Mouse (Mus musculus): Measurements from ENCODE around the gene Tbx19. TPM values are rescaled to one million over a fixed set of nuclear protein-coding genes. Genes with fewer than 3 reads are reported as not detected.

Gene Tbx19
- polyA plus RNA-seq, 1 experiment from 2014 or later: not detected

DNA sequence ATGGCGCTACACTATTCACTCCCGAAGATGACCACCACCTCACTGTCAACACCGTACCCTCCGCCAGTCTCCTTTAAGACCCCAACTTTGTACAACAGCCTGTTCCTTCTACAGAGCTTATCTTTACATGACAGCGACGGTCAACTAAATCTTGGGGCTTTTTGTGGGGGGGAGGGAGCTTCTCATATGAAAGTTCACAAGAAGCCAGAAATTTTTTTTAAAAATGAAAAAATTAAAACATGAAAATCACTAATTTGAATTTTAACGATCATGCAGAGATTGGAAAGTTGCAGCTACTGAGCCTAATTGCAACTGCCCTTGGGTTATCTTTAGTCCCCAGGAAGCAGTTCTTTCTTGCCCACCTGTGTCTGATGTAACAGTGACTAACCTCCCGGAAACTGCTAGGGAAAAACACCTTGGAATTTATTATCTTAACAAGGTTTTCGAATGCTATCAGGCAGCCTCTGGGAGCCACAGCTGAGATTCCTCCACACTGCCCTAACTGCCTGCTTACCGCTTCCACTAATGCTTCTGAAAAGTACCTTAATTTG is 32.2 kb upstream of the Tbx19 start:
- no peaks in the 10 kb centered on the region for H3K9me3 ChIP-seq
- H3K4me1 ChIP-seq (replicated peaks): peaks cover 25% of the 10 kb centered on the region
- DNase-seq (ENCODE audit: low spot score): no peak
- H3K27me3 ChIP-seq (ENCODE audit: insufficient read depth, poor library complexity, severe bottlenecking): peaks cover 20% of the 10 kb centered on the region
- H3K4me3 ChIP-seq: peak overlapping the region; percentile 89; the same call in 1 of the 2 replicates
- H3K27ac ChIP-seq: no peak overlapping the region
- no peaks in the 10 kb centered on the region for H3K36me3 ChIP-seq
- 79% methylated on average over 10 of the region's 10 CpGs for WGBS

DNA sequence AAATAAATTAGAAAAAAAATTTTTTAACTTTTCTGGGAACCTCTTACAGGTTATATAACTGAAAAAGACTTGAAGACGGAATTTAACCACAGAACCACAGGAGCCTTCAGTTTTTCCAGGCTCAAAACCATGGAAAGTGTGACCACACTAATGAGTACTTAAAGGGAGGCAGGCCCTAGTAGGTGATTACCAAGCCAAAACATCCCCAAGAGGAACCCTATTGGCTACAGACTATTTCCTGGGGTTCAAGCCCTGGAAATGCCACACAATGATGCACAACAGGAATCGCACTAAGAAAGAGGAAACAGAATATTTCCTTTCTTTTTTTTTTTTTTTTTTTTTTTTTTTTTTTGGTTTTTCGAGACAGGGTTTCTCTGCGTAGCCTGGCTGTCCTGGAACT is 31.5 kb upstream of the Tbx19 start:
- Histone ChIP-seq H3K4me3 (no peak overlapping the region), H3K27ac (no peak overlapping the region), H3K27me3 (ENCODE audit: insufficient read depth, poor library complexity, severe bottlenecking) (peaks cover 20% of the 10 kb centered on the region), H3K9me3 (no peaks in the 10 kb centered on the region), H3K36me3 (no peaks in the 10 kb centered on the region), H3K4me1 (replicated peaks) (peaks cover 30% of the 10 kb centered on the region)
- DNase-seq (ENCODE audit: low spot score): no peak
- 81% methylated on average over 4 of the region's 4 CpGs for WGBS

DNA sequence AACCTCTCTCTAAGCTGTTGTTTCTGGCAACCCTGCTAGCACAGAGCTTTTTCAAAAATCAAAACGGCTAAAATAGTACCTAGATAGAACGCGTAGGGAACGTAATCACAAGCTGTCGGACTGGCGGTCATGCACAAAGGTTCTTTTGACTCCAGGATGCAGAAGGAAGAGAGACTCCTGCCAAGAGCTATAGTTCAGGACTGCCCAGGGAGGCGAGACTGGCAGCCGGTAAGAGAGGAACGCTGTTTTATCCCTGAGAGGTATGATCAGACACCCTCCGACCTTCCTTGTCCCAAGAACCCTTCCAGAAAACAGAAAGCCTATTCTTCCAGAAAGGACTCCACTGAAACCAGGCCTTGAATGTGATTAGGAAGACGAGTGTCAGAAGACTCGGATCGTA is 31.0 kb upstream of the Tbx19 start:
- WGBS: 63% methylated on average over 13 of the region's 13 CpGs
- no peaks in the 10 kb centered on the region for H3K36me3 ChIP-seq
- no peak for DNase-seq (ENCODE audit: low spot score)
- H3K4me1 ChIP-seq (replicated peaks): peaks cover 35% of the 10 kb centered on the region
- no peak overlapping the region for H3K27ac ChIP-seq
- H3K4me3 ChIP-seq: no peak overlapping the region
- peaks cover 20% of the 10 kb centered on the region for H3K27me3 ChIP-seq (ENCODE audit: insufficient read depth, poor library complexity, severe bottlenecking)
- H3K9me3 ChIP-seq: no peaks in the 10 kb centered on the region

DNA sequence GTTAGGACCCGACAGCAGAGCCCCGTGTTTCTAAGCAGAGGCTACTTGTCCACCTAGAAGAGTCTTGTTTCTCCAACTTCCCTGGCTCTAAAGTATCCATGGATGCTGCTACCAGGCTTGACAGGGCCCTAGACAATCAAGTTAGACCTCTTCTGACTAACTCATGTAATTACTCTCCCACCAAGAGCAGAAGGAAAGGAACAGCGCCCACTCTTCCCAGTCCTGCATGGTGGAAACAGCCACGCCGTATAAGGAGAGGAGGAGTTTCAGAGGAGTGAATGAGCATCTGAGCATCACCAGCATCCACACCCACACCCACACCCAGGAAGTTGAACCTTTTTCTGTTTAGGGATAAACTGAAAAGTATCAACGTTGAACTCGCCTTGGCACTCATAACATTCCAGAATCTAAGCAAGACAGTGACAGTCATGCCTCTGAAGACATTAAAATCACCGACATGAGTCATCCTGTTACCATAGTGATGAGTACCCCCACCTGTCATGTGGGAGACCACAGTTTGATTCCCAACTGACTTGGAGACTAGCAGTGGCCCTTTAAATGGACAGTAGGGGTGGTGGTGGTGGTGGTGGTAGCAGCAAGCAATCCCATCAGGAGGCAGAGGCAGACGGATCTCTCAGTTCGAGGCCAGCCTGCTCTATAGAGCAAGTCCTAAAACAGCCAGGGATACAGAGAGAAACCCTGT is 30.1 kb upstream of the Tbx19 start:
- no peaks in the 10 kb centered on the region for H3K36me3 ChIP-seq
- no peak overlapping the region for H3K4me3 ChIP-seq
- no peaks in the 10 kb centered on the region for H3K9me3 ChIP-seq
- peaks cover 20% of the 10 kb centered on the region for H3K27me3 ChIP-seq (ENCODE audit: insufficient read depth, poor library complexity, severe bottlenecking)
- no peak for DNase-seq (ENCODE audit: low spot score)
- 91% methylated on average over 10 of the region's 10 CpGs for WGBS
- no peak overlapping the region for H3K27ac ChIP-seq
- H3K4me1 ChIP-seq (replicated peaks): peaks cover 36% of the 10 kb centered on the region

DNA sequence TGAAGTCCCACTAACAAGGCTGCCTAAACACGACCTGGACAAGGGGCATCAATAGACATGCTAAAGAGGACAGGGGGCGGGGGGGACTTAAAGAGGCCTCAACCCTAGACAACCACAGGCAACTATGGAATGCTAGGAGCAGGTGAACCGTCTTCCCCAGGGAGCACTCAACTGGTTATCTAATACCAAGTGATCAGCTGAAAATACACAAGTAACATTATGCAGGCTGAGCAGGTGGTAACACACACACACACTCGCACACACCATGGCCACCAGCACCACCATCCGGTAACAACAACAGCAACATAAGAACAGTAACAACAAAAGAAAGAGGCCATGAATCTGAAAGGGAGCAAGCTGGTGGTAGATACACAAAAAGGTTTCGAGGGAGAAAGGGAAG is 29.5 kb upstream of the Tbx19 start:
- DNase-seq (ENCODE audit: low spot score): no peak
- Histone ChIP-seq H3K4me1 (replicated peaks) (peaks cover 36% of the 10 kb centered on the region), H3K27me3 (ENCODE audit: insufficient read depth, poor library complexity, severe bottlenecking) (peaks cover 14% of the 10 kb centered on the region), H3K9me3 (no peaks in the 10 kb centered on the region), H3K36me3 (no peaks in the 10 kb centered on the region), H3K27ac (no peak overlapping the region), H3K4me3 (no peak overlapping the region)
- WGBS: 74% methylated on average over 6 of the region's 6 CpGs

DNA sequence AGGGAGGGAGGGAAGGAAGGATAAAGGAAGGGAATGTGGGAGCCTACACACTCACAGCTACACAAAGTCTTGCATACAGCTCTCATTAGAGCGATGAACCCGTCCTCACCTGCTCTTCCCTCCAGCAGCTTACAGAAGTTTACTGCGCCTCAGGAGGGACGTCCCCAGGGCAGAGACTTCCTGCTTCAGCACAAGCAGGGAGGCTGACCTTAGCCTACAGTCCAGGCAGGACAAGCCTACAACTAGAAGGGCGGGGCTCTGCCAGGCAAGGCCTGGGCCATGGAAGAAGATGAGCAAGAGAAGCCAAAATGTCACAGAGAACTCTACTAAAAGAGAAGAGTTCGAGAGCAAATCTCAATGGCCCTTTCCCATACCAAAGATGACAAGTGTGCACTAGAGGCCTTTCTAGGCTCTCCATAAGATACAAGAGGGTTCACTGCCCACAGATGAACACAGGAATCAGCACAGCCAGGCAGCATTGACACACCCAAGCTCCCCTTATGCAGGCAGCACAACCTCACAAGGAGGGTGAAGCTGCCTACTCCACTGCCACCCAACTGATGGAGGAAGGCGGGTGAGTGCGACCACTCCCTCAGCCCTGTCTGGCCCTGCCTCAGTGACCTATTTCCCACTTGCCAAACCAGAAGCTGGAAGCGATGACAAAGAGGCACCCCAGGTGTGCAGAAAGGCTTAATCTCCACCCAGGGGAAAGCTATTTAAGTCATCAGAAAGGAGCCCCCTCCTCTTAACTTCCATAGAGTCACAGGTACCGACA is 28.4 kb upstream of the Tbx19 start:
- no peak overlapping the region for H3K4me3 ChIP-seq
- H3K27ac ChIP-seq: no peak overlapping the region
- H3K27me3 ChIP-seq (ENCODE audit: insufficient read depth, poor library complexity, severe bottlenecking): peaks cover 11% of the 10 kb centered on the region
- DNase-seq (ENCODE audit: low spot score): no peak
- H3K4me1 ChIP-seq (replicated peaks): peaks cover 26% of the 10 kb centered on the region; the same call in 1 of the 2 replicates
- H3K9me3 ChIP-seq: no peaks in the 10 kb centered on the region
- no peaks in the 10 kb centered on the region for H3K36me3 ChIP-seq
- 79% methylated on average over 10 of the region's 10 CpGs for WGBS

DNA sequence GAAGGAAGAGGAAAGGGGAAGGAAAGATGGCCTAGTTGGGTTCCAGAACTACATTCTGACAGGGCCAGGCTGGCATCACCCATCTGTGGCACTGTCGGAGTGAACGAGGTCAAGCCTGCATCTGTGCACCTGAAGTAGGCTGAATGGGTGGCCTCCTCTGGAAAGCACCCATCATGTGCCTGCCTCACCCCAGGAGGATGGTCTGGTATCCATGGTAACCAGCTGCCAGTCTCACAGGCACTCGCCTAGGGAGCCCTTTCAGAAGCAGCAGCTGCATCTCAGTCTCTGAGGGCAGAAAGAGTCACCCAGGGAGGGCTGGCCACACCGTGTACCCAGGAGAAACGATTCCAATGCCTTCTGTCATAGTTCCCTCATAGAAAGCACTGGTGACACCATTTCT is 26.8 kb upstream of the Tbx19 start:
- 56% methylated on average over 5 of the region's 5 CpGs for WGBS
- H3K9me3 ChIP-seq: no peaks in the 10 kb centered on the region
- DNase-seq (ENCODE audit: low spot score): no peak
- H3K27me3 ChIP-seq (ENCODE audit: insufficient read depth, poor library complexity, severe bottlenecking): no peaks in the 10 kb centered on the region
- peaks cover 15% of the 10 kb centered on the region; the same call in 1 of the 2 replicates for H3K4me1 ChIP-seq (replicated peaks)
- H3K4me3 ChIP-seq: no peak overlapping the region
- H3K27ac ChIP-seq: no peak overlapping the region
- H3K36me3 ChIP-seq: no peaks in the 10 kb centered on the region

DNA sequence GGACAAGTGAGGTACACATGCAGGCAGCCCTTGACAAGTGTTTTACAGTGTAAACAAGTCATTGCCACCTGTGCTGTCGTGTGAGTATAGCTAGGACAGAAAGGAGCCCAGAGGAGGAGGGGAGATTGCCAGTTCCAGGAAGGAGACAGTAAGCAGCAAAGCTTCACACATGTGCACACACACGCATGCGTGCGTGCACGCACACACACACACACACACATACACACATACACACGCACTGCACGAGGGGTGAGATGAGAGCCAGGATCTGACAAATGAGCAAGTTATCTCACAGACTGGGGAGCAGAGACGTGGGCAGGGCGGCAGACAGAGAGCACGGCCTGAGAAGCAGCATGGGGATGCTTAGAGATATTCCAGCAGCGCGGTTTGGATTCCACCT is 25.9 kb upstream of the Tbx19 start:
- Histone ChIP-seq H3K4me1 (replicated peaks) (peaks cover 15% of the 10 kb centered on the region; the same call in 1 of the 2 replicates), H3K27me3 (ENCODE audit: insufficient read depth, poor library complexity, severe bottlenecking) (no peaks in the 10 kb centered on the region), H3K27ac (no peak overlapping the region), H3K4me3 (no peak overlapping the region), H3K36me3 (peaks cover 3% of the 10 kb centered on the region; the same call in 1 of the 2 replicates), H3K9me3 (no peaks in the 10 kb centered on the region)
- WGBS: 79% methylated on average over 12 of the region's 12 CpGs
- DNase-seq (ENCODE audit: low spot score): no peak

DNA sequence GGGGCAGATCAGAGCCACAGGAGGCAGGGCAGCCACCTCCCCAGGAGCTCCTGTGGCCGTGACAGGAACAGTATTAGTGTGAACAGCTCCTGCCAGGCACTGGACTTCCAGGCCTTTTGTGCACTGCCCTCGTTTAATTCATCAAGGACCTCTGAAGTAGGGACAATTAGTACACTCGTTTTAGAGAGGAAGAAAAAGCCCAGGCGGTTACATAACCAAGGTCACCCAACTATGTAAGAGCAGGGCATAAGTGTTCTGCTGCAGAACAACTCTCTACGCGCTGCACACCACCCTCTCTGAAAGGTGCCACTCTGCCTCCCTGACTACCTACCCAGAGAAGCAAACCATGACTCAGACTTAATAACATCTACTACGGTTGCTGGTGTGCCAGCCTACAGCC is 24.5 kb upstream of the Tbx19 start:
- Histone ChIP-seq H3K27ac (no peak overlapping the region), H3K4me1 (replicated peaks) (peaks cover 15% of the 10 kb centered on the region; the same call in 1 of the 2 replicates), H3K9me3 (no peaks in the 10 kb centered on the region), H3K27me3 (ENCODE audit: insufficient read depth, poor library complexity, severe bottlenecking) (no peaks in the 10 kb centered on the region), H3K4me3 (no peak overlapping the region), H3K36me3 (peaks cover 5% of the 10 kb centered on the region; the same call in 1 of the 2 replicates)
- no peak for DNase-seq (ENCODE audit: low spot score)
- 74% methylated on average over 7 of the region's 7 CpGs for WGBS

DNA sequence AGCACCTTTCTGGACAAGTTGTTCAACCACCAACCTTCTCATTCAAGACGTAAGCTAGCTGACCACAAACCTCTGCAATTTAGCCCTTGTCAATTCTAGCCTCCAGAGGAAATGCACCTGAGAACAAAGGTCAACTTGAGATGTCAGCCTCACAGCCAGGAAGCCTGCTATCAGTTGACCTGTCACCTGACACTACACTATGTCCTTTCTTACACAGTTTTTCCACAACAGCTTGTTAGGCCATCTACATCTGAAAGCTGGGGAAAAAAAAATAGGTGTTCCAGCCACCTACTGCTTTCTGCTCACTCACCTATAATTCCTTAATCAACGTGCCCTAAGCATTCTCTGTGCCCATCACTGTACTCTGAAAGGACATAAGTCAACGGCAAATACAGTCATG is 23.6 kb upstream of the Tbx19 start:
- peaks cover 15% of the 10 kb centered on the region; the same call in 1 of the 2 replicates for H3K4me1 ChIP-seq (replicated peaks)
- H3K9me3 ChIP-seq: no peaks in the 10 kb centered on the region
- no peak overlapping the region for H3K4me3 ChIP-seq
- no peaks in the 10 kb centered on the region for H3K27me3 ChIP-seq (ENCODE audit: insufficient read depth, poor library complexity, severe bottlenecking)
- peaks cover 5% of the 10 kb centered on the region; the same call in 1 of the 2 replicates for H3K36me3 ChIP-seq
- DNase-seq (ENCODE audit: low spot score): no peak
- H3K27ac ChIP-seq: no peak overlapping the region
- 85% methylated on average over 3 of the region's 3 CpGs for WGBS

DNA sequence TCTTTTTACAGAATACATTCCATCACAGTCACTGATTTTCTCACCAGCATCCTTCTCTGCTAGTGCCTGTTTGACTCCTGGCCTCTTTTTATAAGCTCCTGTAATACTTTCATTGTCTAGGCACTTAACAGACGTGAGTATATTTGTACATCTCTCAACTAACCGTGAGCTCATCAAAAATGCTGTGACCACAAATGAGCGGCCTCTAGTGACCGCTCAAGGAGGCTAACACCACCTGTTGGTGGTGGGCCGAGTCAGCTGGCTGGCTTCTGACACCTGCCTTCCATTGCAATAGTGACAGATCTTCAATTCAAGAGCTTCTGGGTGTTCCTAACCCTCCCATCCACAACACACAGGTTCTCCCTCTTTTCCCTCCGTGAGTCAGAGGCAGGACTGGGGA is 22.8 kb upstream of the Tbx19 start:
- Histone ChIP-seq H3K9me3 (no peaks in the 10 kb centered on the region), H3K4me3 (no peak overlapping the region), H3K27ac (no peak overlapping the region), H3K36me3 (peaks cover 5% of the 10 kb centered on the region; the same call in 1 of the 2 replicates), H3K27me3 (ENCODE audit: insufficient read depth, poor library complexity, severe bottlenecking) (no peaks in the 10 kb centered on the region), H3K4me1 (replicated peaks) (peaks cover 18% of the 10 kb centered on the region; the same call in 1 of the 2 replicates)
- DNase-seq (ENCODE audit: low spot score): no peak
- WGBS: 80% methylated on average over 6 of the region's 6 CpGs

DNA sequence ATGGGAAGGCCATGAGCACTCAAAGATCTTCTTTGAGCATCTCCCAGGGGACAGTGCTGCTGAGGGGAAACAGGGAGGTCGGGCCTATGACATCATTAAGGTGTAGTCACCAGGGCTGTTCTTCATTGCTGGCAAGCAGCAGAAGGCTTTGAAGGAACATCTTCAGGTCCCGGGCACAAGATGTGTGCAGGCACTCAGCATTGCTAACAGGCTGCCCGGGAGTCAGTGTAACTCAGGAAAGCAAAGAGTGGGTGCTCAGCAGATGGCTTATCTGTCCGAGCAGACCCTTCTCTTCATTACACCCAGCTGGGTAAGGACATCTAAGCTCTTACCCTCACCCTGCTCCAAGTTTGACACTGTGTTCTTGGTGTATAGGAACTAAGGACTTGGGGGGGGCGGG is 18.7 kb upstream of the Tbx19 start:
- no peaks in the 10 kb centered on the region for H3K9me3 ChIP-seq
- H3K4me1 ChIP-seq (replicated peaks): 0 out of 2 replicates have a peak, but pooled peaks cover 3% of the 10 kb centered on the region
- H3K4me3 ChIP-seq: no peak overlapping the region
- DNase-seq (ENCODE audit: low spot score): no peak
- no peaks in the 10 kb centered on the region for H3K27me3 ChIP-seq (ENCODE audit: insufficient read depth, poor library complexity, severe bottlenecking)
- no peak overlapping the region for H3K27ac ChIP-seq
- peaks cover 7% of the 10 kb centered on the region; the same call in 1 of the 2 replicates for H3K36me3 ChIP-seq
- WGBS: 72% methylated on average over 5 of the region's 5 CpGs

DNA sequence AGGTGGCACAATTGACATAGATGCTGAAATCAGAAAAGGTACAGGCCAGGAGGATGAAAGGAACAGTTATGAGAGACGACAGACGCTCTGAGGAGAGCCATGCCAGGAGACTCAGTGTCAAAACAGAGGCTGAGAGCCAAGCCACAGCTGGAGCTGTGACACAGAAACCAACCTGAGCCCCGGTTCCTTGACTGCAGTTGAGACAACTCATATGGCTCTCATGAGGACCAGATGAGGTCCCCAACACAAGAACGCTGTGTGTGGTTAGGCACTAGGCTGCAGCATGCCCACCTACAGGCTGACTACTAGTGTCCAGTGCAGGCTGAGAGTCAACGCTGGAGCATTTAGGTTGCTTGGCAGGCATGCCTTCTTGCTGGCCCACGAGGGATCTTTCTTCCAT is 17.5 kb upstream of the Tbx19 start:
- H3K27me3 ChIP-seq (ENCODE audit: insufficient read depth, poor library complexity, severe bottlenecking): no peaks in the 10 kb centered on the region
- no peaks in the 10 kb centered on the region for H3K9me3 ChIP-seq
- 81% methylated on average over 6 of the region's 6 CpGs for WGBS
- no peak overlapping the region for H3K4me3 ChIP-seq
- peaks cover 7% of the 10 kb centered on the region; the same call in 1 of the 2 replicates for H3K36me3 ChIP-seq
- H3K4me1 ChIP-seq (replicated peaks): 0 out of 2 replicates have a peak, but pooled peaks cover 3% of the 10 kb centered on the region
- no peak for DNase-seq (ENCODE audit: low spot score)
- H3K27ac ChIP-seq: no peak overlapping the region

Measured in hindbrain, embryonic 10.5 days (tissue).